Mouse (Mus musculus) lung, adult 2 months (tissue): ENCODE data around the gene Txnrd3. TPM values are rescaled to one million over a fixed set of nuclear protein-coding genes. Genes with fewer than 3 reads are reported as not detected.
A peak's percentile ranks its signal among the peaks of the same experiment; 100 is the strongest.

Experiments used
- DNase-seq: peaks from one replicate; pipeline ENCODE4 v3.0.0; 2022
- H3K4me1 ChIP-seq: fragments of 200-500 bp; 2 replicates; pipeline ENCODE4 v1.6.1; 2011; ENCODE audit warnings: low read length; ENCODE audit not compliant: control insufficient read depth, insufficient read depth
- H3K4me3 ChIP-seq: fragments of 200-500 bp; replicated peaks from 2 replicates; pipeline ENCODE3; 2011; ENCODE audit warnings: low read depth, mild to moderate bottlenecking, control low read depth, low read length; ENCODE audit errors: extremely low read depth
- CTCF ChIP-seq: fragments of 200-500 bp; IDR thresholded peaks from 2 replicates; pipeline ENCODE4 v1.5.1; 2011; ENCODE audit warnings: mild to moderate bottlenecking, low read length, control low read depth; ENCODE audit not compliant: insufficient read depth
- POLR2A ChIP-seq: fragments of 200-500 bp; IDR thresholded peaks from 2 replicates; pipeline ENCODE4 v1.6.1; 2011; ENCODE audit warnings: low read depth, mild to moderate bottlenecking, control low read depth, low read length, borderline replicate concordance; ENCODE audit errors: extremely low read depth
- WGBS: fragments of 180-500 bp; shearing (Covaris S2); methylation state at CpG from one replicate; pipeline ENCODE4 v1.1.7; 2018; 5-methylcytosine and 5-hydroxymethylcytosine counted together
- polyA plus RNA-seq: library from polyadenylated mRNA; depleted of rRNA; stranded (reverse); fragments of >200 nt; gene quantifications from 2 replicates; pipeline ENCODE4 v1.2.3, GENCODE M21; 2012

The Txnrd3 gene
- polyA plus RNA-seq, 1 experiment = 13.8 TPM

DNA sequence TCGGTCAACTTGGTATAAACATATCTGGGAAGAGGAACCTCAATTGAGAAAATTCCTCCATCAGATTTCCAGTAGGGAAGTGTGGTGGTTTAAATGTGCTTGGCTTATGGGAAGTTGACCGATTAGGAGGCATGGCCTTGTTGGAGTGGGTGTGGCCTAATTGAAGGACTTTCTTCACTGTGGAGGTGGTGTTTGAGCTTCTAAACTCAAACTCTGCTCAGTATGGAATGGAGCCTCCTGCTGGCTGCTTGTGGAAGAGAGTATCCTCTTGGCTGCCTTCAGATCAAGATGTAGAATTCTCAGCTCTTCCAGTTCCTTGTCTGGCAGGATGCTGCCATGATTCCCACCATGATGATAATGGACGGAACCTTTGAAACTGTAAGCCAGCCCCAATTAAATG lies 21.1 kb upstream of the Txnrd3 start:
- no peak for DNase-seq
- Histone ChIP-seq H3K4me1 (no peaks in the 10 kb centered on the region), H3K4me3 (no peak overlapping the region)
- TF ChIP-seq POLR2A (no peak), CTCF (no peak)
- 66% methylated on average over 3 of the region's 3 CpGs for WGBS

DNA sequence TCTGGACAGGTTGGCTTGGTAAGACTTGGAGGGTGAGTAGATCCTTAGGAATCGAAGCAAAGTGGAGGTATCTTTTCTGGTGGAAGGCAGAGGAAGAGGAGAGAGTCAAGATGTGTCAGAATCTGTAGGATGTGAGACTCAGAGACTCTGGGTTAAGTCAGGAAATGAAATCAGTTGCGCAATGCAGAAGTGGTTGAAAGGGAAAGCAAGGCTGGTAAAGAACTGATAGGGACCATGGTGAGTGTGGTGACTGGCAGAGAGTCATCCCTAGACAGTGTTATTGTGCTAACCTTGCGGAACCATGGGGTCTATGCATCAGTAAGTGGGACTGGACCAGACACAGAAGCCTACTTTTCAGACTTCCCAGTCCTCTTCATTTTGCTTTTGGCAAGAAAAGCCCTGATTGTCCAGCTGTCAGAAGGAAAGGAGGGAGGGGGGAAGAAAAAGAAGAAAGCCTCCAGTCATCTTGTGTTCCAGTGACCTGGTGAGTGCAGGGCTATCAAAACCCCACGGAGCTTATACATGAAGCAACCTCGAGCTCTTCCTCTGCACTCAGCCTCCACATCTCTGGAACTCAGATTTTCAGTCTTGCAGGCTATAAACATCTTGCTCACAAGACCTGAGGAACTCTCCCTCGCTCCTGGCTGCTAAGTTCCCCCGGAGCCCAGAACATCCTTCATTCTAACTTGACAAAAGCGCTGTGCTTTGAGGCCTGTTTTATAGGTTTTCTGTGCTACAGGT lies 15.6 kb upstream of the Txnrd3 start:
- WGBS = 64% methylated on average over 8 of the region's 8 CpGs
- no peaks in the 10 kb centered on the region for H3K4me1 ChIP-seq
- no peak for TF ChIP-seq POLR2A
- no peak overlapping the region for H3K4me3 ChIP-seq
- no peak for DNase-seq

DNA sequence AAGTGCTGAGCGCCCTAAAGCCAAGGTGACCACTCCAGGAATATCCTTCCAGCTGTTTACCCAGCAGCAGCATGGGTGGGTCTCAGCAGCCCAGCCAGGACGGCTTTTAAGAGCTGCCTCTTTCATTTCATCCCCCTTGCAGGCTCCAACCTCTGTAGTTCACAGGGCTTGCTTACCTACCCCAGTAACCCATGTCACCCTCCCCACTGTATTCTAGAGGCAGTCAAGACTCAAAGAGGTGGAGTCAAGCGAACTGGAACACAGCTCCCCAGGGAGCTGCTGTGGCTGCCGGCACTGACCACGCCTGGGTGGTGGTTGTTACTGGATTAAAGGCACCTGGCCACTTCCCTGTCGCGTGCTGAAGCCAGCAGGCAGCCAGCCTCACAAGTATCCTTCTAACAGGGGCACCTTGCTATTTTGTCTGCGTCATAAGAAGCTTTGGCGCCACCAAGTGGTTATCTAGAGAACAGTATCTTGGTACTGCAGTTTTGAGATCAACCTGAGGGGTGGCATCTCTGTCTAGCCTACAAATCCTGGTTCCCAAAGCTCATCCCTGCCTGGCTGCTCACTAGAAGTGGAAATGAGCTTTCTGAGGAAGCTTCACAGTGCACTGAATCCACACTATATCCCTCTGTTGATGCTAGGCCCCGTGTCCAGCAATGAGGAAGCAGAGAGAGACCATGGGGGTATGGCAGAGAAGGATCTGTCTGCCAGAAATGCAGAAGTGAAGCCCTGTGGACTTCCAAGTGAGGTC lies 11.8 kb upstream of the Txnrd3 start:
- no peak overlapping the region for H3K4me3 ChIP-seq
- WGBS = 14% methylated on average over 10 of the region's 10 CpGs
- DNase-seq = peak; percentile 74
- H3K4me1 ChIP-seq = no peaks in the 10 kb centered on the region
- TF ChIP-seq POLR2A (no peak), CTCF (peak; percentile 50)

DNA sequence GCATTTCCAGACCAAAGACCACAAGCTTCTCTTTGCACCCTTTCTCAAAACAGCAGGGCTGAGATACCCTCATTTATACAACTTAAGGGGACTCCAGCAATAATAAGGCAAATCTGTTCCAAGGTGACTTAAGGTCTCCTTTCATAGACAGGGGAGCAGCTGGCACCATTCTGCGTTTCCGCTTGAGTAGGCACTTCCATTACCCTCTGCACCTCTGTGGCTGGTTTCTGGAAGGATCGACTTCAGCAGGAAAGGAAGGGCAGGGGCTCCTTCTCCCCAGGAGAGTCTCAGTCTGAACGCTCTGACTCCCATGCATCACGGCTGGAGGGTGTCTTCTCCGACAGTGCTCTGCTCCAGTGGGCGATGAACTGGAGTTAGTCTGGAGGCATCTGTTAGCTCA lies 10.7 kb upstream of the Txnrd3 start:
- no peak for TF ChIP-seq POLR2A
- no peak for TF ChIP-seq CTCF
- H3K4me3 ChIP-seq = no peak overlapping the region
- 77% methylated on average over 7 of the region's 7 CpGs for WGBS
- no peak for DNase-seq
- no peaks in the 10 kb centered on the region for H3K4me1 ChIP-seq

DNA sequence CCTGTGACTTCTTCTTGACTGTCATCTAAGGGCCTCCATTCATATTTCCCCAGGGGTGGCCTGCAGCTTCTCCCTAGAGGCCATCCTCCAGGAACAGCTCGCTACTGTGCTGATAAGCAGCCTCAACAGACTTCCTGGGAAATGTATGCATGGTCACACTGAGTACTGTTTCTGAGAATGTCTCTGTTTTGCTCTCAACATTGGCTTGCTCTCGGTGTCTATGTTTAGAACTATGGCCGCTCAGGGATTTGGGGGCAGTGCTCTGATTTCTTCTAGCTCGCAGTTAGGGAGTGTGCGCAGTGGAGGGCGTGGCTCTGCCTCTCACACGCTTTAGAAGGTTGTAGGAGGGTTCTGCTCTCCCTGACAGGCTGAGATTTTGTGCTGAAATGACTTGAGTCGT lies 9.4 kb upstream of the Txnrd3 start:
- no peak for TF ChIP-seq CTCF
- TF ChIP-seq POLR2A = no peak
- no peak for DNase-seq
- H3K4me3 ChIP-seq = no peak overlapping the region
- WGBS = 37% methylated on average over 8 of the region's 8 CpGs
- no peaks in the 10 kb centered on the region for H3K4me1 ChIP-seq

DNA sequence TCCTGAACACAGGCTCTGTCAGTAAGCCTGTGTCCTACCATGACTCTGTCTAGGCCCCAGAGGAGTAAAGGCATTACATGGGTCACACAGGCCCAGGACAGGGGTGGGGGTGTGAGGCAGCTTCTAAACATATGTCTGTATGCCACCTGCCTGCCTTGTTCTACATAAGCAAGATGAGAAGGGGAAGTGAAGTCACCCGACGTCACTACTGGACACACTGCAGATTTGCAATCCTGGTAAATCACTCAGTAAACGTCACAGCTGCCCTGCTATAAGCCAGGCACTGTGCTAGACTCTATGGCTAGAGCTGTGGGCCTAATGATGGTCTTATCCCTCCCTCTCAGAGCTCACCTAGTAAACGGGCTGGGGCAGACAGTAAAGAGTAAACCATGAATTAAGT lies 5.8 kb upstream of the Txnrd3 start:
- TF ChIP-seq CTCF (no peak), POLR2A (no peak)
- no peak overlapping the region for H3K4me3 ChIP-seq
- WGBS = 70% methylated on average over 4 of the region's 4 CpGs
- no peak for DNase-seq
- no peaks in the 10 kb centered on the region for H3K4me1 ChIP-seq

DNA sequence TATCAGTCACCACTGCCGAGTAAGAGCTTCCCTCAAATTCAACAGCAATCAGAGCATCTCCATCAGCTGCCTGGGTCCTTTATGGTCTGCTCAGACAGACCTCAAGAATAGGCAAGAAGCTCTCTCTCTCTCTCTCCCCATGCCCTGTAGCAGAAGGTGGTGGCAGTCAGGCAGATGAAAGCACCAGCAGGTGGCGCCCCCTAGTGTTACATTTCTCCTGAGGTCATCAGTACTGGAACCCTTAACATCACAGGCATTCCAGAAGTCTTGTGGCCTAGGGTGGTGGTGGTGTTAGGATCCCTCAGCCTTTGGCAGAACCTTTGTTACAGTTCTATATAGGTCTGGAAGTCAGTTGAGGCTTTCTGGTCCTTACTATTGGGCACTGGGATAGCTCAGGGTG lies 4.8 kb upstream of the Txnrd3 start:
- WGBS = 43% methylated on average over 2 of the region's 2 CpGs
- peak; percentile 40 for DNase-seq
- no peaks in the 10 kb centered on the region for H3K4me1 ChIP-seq
- TF ChIP-seq CTCF (peak; percentile 57), POLR2A (no peak)
- H3K4me3 ChIP-seq = no peak overlapping the region

DNA sequence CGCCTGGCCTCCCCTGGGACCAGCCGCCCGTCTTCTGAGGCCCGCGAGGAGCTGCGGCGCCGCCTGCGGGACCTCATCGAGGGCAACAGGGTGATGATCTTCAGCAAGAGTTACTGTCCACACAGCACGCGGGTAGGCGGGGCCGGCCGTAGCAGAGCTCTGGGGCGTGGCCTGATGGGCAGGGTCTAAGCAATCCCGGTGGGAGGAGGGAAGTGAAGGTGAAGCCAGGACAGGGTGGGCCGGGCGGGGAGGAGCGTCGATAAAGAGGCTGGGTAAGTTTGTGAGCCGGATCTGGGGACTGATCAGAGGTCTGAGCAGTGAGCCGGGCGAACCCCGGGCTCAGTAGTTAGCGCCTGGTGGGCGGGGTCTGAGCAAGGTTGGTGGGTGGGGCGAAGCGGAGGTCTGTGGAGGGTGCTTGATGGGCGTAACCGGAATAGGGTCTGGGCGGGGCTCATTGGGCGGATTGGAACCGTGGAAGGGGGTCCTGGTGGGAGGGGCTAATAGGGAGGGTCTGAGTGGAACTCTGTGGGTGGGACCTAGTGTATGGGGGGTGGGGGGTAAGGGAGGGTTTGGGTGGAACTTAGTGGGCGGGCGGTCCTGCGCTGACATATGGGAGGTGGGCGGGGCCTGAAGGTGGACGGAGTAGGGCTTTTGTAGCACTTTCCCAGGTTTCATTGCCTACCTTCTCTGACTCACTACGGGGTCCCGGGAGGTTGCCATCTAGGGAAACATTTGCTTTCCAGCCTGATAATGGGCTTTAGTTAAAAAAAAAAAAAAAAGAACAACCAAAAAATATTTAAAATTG lies 685 bp downstream of the Txnrd3 start:
- 1% methylated on average over 41 of the region's 41 CpGs for WGBS
- H3K4me1 ChIP-seq = no peaks in the 10 kb centered on the region
- H3K4me3 ChIP-seq = peak overlapping the region; percentile 67
- no peak for TF ChIP-seq CTCF
- TF ChIP-seq POLR2A = no peak
- peak; percentile 93 for DNase-seq

DNA sequence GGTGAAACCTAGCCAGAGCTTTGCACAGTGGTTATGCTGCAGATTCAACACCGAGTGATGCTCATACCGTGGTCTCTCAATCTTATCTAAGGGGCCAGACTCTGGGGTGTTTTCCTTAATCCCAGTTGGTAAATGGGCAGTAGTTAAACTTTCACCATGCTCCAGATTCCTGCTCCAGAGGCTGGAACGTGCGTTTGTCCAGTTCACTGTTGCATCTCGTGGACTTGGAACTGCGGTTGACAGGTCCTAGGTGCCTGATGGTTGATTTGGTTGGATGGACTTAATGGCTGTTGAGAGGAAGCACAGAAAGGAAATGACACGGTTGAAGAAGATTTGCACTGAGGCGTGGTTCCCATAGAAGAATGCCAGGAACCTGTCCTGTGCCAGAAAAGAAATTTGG lies 6.1 kb downstream of the Txnrd3 start:
- Histone ChIP-seq H3K4me1 (no peaks in the 10 kb centered on the region), H3K4me3 (no peak overlapping the region)
- WGBS = 62% methylated on average over 8 of the region's 8 CpGs
- no peak for DNase-seq
- no peak for TF ChIP-seq POLR2A
- TF ChIP-seq CTCF = no peak
